Mouse (Mus musculus): ENCODE data around the gene Garnl3. TPM values are rescaled to one million over a fixed set of nuclear protein-coding genes. Genes with fewer than 3 reads are reported as not detected.

Gene Garnl3
- total RNA-seq, 2 experiments from 2014 or later, result 35.7 to 39.7 TPM

GRCm38 (mm10) chr2:32978675-32979074 is 152.8 kb downstream of the Garnl3 start:
- DNase-seq (ENCODE audit: low spot score in 2 of 2), result no peak

- no peak for DNase-seq (ENCODE audit: low spot score in 2 of 2)
Measured at GRCm38 (mm10) chr2:32977114-32977513, 154.3 kb downstream of the Garnl3 start.

GRCm38 (mm10) chr2:32974216-32974615 is 157.2 kb downstream of the Garnl3 start:
- DNase-seq (ENCODE audit: low spot score in 2 of 2), result no peak

GRCm38 (mm10) chr2:32971235-32971634 is 160.2 kb downstream of the Garnl3 start:
- no peak for DNase-seq (ENCODE audit: low spot score in 2 of 2)

- DNase-seq (ENCODE audit: low spot score in 2 of 2), result no peak
Measured at GRCm38 (mm10) chr2:32969326-32969725, 162.1 kb downstream of the Garnl3 start.

- DNase-seq (ENCODE audit: low spot score in 2 of 2), result no peak
Measured at GRCm38 (mm10) chr2:32968024-32968614, 163.3 kb downstream of the Garnl3 start.

GRCm38 (mm10) chr2:32966689-32967631 is 164.5 kb downstream of the Garnl3 start:
- DNase-seq (ENCODE audit: low spot score in 2 of 2), result peak; percentile 47 to 64

- no peak for DNase-seq (ENCODE audit: low spot score in 2 of 2)
Measured at GRCm38 (mm10) chr2:32966184-32966688, 165.2 kb downstream of the Garnl3 start.

- no peak for DNase-seq (ENCODE audit: low spot score in 2 of 2)
Measured at GRCm38 (mm10) chr2:32965511-32966183, 165.8 kb downstream of the Garnl3 start.

GRCm38 (mm10) chr2:32964659-32965457 is 166.6 kb downstream of the Garnl3 start:
- DNase-seq (ENCODE audit: low spot score in 2 of 2), result no peak

GRCm38 (mm10) chr2:32963981-32964380 is 167.5 kb downstream of the Garnl3 start:
- no peak for DNase-seq (ENCODE audit: low spot score in 2 of 2)

GRCm38 (mm10) chr2:32963544-32963943 is 167.9 kb downstream of the Garnl3 start:
- DNase-seq (ENCODE audit: low spot score in 2 of 2), result no peak

- no peak for DNase-seq (ENCODE audit: low spot score in 2 of 2)
Measured at GRCm38 (mm10) chr2:32962875-32963220, 168.6 kb downstream of the Garnl3 start.

- DNase-seq (ENCODE audit: low spot score in 2 of 2), result peak; percentile 10 to 24
Measured at GRCm38 (mm10) chr2:32962062-32962874, 169.2 kb downstream of the Garnl3 start.

- DNase-seq (ENCODE audit: low spot score in 2 of 2), result peak; percentile 81 to 91
Measured at GRCm38 (mm10) chr2:32961192-32961995, 170.1 kb downstream of the Garnl3 start, which contains the start of the genes Rpl12 and Lrsam1. Gene Rpl12 (plus strand): TSS chr2:32961559. Gene Lrsam1 (minus strand): TSS chr2:32961614.

- no peak for DNase-seq (ENCODE audit: low spot score in 2 of 2)
Measured at GRCm38 (mm10) chr2:32960273-32960672, 171.2 kb downstream of the Garnl3 start.

- no peak for DNase-seq (ENCODE audit: low spot score in 2 of 2)
Measured at GRCm38 (mm10) chr2:32957344-32957743, 174.1 kb downstream of the Garnl3 start.

- DNase-seq (ENCODE audit: low spot score in 2 of 2), result no peak
Measured at GRCm38 (mm10) chr2:32954581-32954980, 176.9 kb downstream of the Garnl3 start.

GRCm38 (mm10) chr2:32947454-32947853 is 184.0 kb downstream of the Garnl3 start:
- DNase-seq (ENCODE audit: low spot score in 2 of 2), result no peak
